Mouse (Mus musculus) ES-E14 (cell line): Measurements from ENCODE around the gene Slc24a1. TPM values are rescaled to one million over a fixed set of nuclear protein-coding genes. Genes with fewer than 3 reads are reported as not detected.

Experiments used
- DNase-seq: peaks from one replicate; pipeline ENCODE4 v3.0.0-alpha.2; 2013; ENCODE audit warnings: low read depth, low spot score
- H3K27ac ChIP-seq: 2 replicates; pipeline ENCODE4 v1.5.1; 2012; ENCODE audit warnings: low read depth, mild to moderate bottlenecking, low read length, moderate library complexity, mixed read lengths; ENCODE audit not compliant: poor library complexity, insufficient read depth, severe bottlenecking
- H3K36me3 ChIP-seq: 2 replicates; pipeline ENCODE4 v1.6.1; 2012; ENCODE audit warnings: mild to moderate bottlenecking, low read length, moderate library complexity, mixed read lengths; ENCODE audit not compliant: control insufficient read depth, poor library complexity, insufficient read depth, severe bottlenecking
- H3K4me1 ChIP-seq, 2 experiments: fragments of 150-350 bp in 1 of 2; sonication (generic) in 1 of 2; 2 replicates each; pipeline ENCODE4 v1.6.1; 2012; ENCODE audit warnings: low read length in 2 of 2, mild to moderate bottlenecking in 1 of 2, mixed read lengths in 1 of 2; ENCODE audit not compliant: control insufficient read depth in 2 of 2, insufficient read depth in 2 of 2, poor library complexity in 1 of 2
- H3K4me3 ChIP-seq, 2 experiments: fragments of 150-350 bp in 1 of 2; sonication (generic) in 1 of 2; 2 replicates each; pipeline ENCODE4 v1.5.1; 2012; ENCODE audit warnings: low read length in 2 of 2, low read depth in 1 of 2, mild to moderate bottlenecking in 1 of 2, mixed read lengths in 1 of 2; ENCODE audit not compliant: insufficient read depth in 1 of 2, poor library complexity in 1 of 2, severe bottlenecking in 1 of 2
- H3K9ac ChIP-seq: 2 replicates; pipeline ENCODE4 v1.6.1; 2012; ENCODE audit warnings: low read depth, mild to moderate bottlenecking, low read length, mixed read lengths; ENCODE audit not compliant: poor library complexity, insufficient read depth, severe bottlenecking
- H3K9me3 ChIP-seq: fragments of 150-350 bp; sonication (generic); 2 replicates; pipeline ENCODE4 v1.6.1; 2012; ENCODE audit warnings: low read depth, mild to moderate bottlenecking, low read length; ENCODE audit not compliant: control insufficient read depth, insufficient read depth
- CHD2 ChIP-seq: IDR thresholded peaks from 2 replicates; pipeline ENCODE4 v1.6.1; 2014; ENCODE audit warnings: mild to moderate bottlenecking, low read depth, low read length, inconsistent platforms
- HCFC1 ChIP-seq: IDR thresholded peaks from 2 replicates; pipeline ENCODE4 v1.6.1; 2012; ENCODE audit warnings: low read length, inconsistent platforms, borderline replicate concordance; ENCODE audit not compliant: insufficient read depth
- MAFK ChIP-seq: IDR thresholded peaks from 2 replicates; pipeline ENCODE4 v1.6.1; 2014; ENCODE audit warnings: mild to moderate bottlenecking, low read depth, low read length, inconsistent platforms; ENCODE audit not compliant: insufficient read depth
- ZC3H11A ChIP-seq: IDR thresholded peaks from 2 replicates; pipeline ENCODE4 v1.6.1; 2012; ENCODE audit warnings: low read depth, mild to moderate bottlenecking, inconsistent platforms, low read length, borderline replicate concordance
- ZNF384 ChIP-seq: IDR thresholded peaks from 2 replicates; pipeline ENCODE4 v1.6.1; 2012; ENCODE audit warnings: low read depth, low read length, inconsistent platforms
- in situ Hi-C, 2 experiments: fragments of 600-800 bp; cut with MboI; formaldehyde crosslinking; loops; one replicate each; pipeline ENCODE4 v1.15.1; 2025; ENCODE audit warnings: low sequenced_read_pairs in 2 of 2, inconsistent platforms in 1 of 2; ENCODE audit not compliant: unreplicated experiment in 2 of 2
- total RNA-seq: library from RNA; depleted of rRNA; stranded (reverse); fragments of 300-350 nt; gene quantifications from 2 replicates; pipeline ENCODE4 v1.2.3, GENCODE M21; 2012

Slc24a1 gene
- total RNA-seq, 1 experiment, result 0.45 TPM

DNA sequence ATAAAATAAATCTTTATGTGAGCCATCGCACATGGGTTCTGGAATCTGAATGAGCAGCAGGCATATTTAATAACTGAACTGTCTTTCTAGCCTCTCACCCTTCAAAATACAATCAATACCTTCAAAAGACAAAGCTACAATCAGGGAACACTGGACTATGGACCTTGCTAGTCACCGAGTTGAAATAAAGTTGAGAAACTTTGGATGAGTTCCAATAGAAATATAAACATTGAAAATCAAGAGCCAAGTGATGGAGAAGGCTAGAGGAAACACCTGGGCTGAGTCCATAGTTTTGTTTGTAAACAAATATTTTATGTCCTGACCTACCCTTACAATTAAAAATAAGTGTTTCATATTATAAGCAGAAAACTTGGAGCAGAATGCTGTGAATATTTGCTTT lies 37.4 kb downstream of the Slc24a1 start:
- Histone ChIP-seq H3K36me3 (peaks cover 2% of the 10 kb centered on the region; the same call in 1 of the 2 replicates), H3K4me1 (peaks cover 0 to 1% of the 10 kb centered on the region in 2 experiments; a peak in 1 of 4 replicates), H3K9me3 (no peaks in the 10 kb centered on the region), H3K9ac (no peak overlapping the region), H3K27ac (no peak overlapping the region), H3K4me3 (no peak overlapping the region)
- TF ChIP-seq MAFK (no peak), CHD2 (no peak), ZC3H11A (no peak)
- DNase-seq, result no peak
- in situ Hi-C loops, result no loop called here

DNA sequence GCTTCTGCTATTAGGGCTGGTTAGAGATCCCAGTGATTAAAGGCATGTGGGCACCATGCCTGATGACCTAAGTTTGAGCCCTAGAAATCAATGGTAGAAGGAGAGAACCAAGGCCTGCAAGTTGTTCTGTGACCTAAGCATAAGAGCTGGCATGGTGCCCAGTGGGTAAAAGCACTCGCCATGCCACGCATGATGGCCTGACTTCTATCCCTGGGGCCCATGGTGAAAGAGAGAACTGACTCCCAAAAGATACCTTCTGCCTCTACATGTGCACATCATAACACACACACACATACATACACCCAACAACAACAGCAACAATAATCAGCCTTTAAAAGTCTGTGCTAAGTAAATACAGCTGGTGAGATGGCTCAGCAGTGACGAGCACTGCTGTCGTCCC lies 38.0 kb downstream of the Slc24a1 start:
- peaks cover 0 to 1% of the 10 kb centered on the region in 2 experiments; a peak in 1 of 4 replicates for H3K4me1 ChIP-seq
- no peak for DNase-seq
- H3K27ac ChIP-seq, result no peak overlapping the region
- in situ Hi-C loops, result no loop called here
- TF ChIP-seq ZNF384, result no peak
- TF ChIP-seq ZC3H11A, result no peak
- TF ChIP-seq HCFC1, result no peak
- TF ChIP-seq CHD2, result no peak
- no peak for TF ChIP-seq MAFK
- no peaks in the 10 kb centered on the region for H3K9me3 ChIP-seq
- peaks cover 2% of the 10 kb centered on the region; the same call in 1 of the 2 replicates for H3K36me3 ChIP-seq
- no peak overlapping the region for H3K9ac ChIP-seq
- H3K4me3 ChIP-seq, result no peak overlapping the region

DNA sequence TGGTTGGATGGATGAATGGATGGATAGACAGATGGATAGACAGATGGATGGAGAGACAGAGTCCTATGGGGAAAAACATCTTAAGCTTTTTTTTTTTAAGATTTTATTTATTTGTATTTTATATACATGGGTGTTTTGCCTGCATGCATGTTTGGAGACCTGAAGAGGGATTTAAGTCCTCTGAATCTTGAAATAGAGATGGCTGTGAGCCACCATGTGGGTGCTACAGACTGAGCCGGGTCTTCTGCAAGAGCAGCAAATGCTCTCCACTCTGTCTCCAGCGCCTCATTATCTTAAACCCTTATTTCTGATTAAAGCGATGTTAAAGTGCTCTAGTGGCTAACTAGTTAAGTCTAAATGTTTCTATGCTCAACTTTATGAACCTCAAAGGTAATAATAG lies 44.0 kb downstream of the Slc24a1 start:
- TF ChIP-seq HCFC1 (no peak), MAFK (no peak), CHD2 (no peak), ZNF384 (no peak), ZC3H11A (no peak)
- Histone ChIP-seq H3K27ac (no peak overlapping the region), H3K9me3 (no peaks in the 10 kb centered on the region), H3K4me1 (peaks cover 2 to 3% of the 10 kb centered on the region in 2 experiments; a peak in 1 of 4 replicates), H3K9ac (no peak overlapping the region), H3K36me3 (peaks cover 3% of the 10 kb centered on the region; the same call in 1 of the 2 replicates), H3K4me3 (no peak overlapping the region)
- in situ Hi-C loops, result no loop called here
- DNase-seq, result no peak

DNA sequence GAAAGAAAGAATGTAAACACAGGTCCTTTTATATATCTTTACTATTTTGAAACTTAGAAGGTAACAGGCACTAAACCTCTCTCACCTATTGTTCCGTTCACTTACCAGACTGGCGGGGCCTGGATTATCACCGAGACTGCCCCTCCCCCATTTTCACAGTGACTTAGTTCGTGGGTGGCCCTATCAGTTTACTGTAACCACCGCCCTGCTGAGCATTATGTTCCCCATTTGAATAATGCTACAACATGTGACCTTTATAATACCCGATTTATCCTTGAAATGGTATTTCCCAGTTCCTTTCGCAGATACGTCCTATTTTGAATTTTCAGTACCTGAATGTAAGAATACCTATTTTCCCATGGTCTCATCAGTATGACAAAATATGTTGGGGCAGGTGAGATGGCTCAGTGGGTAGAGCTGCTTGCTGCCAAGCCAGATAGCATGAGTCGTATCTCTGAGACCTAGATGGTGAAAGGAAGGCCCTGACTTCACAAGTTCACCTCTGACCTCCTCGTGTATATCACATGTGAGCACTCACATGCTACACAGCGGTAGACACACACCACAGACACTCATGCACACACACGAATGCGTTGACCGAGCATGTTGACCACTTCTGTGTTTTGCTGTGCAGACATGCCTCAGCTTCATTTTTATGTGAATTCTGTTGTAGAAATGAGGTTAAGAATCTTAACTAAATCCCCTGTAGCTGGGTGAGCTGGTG lies 46.3 kb downstream of the Slc24a1 start:
- H3K9me3 ChIP-seq, result no peaks in the 10 kb centered on the region
- H3K4me1 ChIP-seq, result peaks cover 2 to 3% of the 10 kb centered on the region in 2 experiments; a peak in 1 of 4 replicates
- DNase-seq, result no peak

More for the DNA sequence above, 46.3 kb downstream of the Slc24a1 start:
- Histone ChIP-seq H3K27ac (no peak overlapping the region), H3K4me3 (no peak overlapping the region), H3K36me3 (peaks cover 3% of the 10 kb centered on the region; the same call in 1 of the 2 replicates), H3K9ac (no peak overlapping the region)
- in situ Hi-C loops, result no loop called here
- TF ChIP-seq ZNF384 (no peak), ZC3H11A (no peak), HCFC1 (no peak), MAFK (no peak), CHD2 (no peak)
